Mouse (Mus musculus) heart, postnatal 0 days (tissue): Measurements from ENCODE around the gene Rfx4.

Experiments used
- CTCF ChIP-seq: IDR thresholded peaks from 2 replicates; pipeline ENCODE4 v1.5.1; 2016; ENCODE audit warnings: antibody characterized with exemption, control low read depth, low read depth
- EP300 ChIP-seq: IDR thresholded peaks from 2 replicates; pipeline ENCODE4 v1.6.1; 2016; ENCODE audit warnings: antibody characterized with exemption, low read depth

DNA sequence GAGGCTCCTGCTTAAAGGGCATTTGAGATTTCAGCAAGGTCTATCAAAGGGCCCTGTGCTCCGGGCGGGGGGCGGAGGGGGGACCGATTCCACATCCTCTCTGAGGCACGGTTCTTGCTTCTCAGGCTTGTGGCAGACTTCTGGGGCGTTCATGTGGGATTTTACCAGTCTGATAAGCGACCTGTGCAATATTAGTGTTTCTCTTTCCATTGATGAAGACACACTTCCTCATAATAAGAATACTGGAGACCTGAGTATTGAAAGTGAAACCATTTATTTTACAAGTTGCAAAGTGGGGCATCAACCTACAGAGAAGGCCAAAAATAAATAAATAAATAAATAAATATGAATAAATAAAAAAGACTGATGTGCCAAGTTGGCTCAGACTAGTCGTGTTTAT lies 34.5 kb downstream of the Rfx4 start:
- TF ChIP-seq CTCF (no peak), EP300 (no peak)
